Mouse (Mus musculus): Measurements from ENCODE around the gene Eva1b.

Gene Eva1b

GRCm38 (mm10) chr4:126120052-126120451, 27.5 kb upstream of the Eva1b start:
- no peak for DNase-seq (ENCODE audit: low read depth, low spot score)

GRCm38 (mm10) chr4:126120506-126120905, 27.0 kb upstream of the Eva1b start:
- no peak for DNase-seq (ENCODE audit: low read depth, low spot score)

GRCm38 (mm10) chr4:126123309-126124040, 24.1 kb upstream of the Eva1b start:
- DNase-seq (ENCODE audit: low read depth, low spot score) = no peak

DNA sequence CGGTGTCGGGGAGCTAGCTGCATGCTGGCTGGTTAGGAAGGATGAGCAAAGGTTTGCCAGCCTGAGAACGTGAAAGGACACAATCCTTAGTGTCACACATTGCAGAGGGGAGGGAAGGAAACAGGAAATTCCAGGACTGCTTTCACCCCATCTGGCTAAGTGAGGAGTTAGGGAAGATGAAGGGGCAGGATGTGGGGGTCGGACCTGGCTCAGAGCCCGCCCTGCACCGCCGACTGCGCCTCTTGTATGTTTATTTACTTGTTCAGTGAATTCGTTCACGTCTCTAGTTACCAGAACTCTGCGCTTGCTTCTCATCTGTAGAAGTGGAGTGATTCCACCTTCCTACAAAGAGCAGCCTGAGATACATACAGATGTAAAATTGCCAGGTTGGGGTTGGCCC, 17.0 kb upstream of the Eva1b start:
- DNase-seq (ENCODE audit: low read depth, low spot score) = no peak

GRCm38 (mm10) chr4:126131290-126132121, 16.0 kb upstream of the Eva1b start:
- peak; percentile 63 for DNase-seq (ENCODE audit: low read depth, low spot score)

- no peak for DNase-seq (ENCODE audit: low read depth, low spot score)
Observed at GRCm38 (mm10) chr4:126132636-126133264, 14.8 kb upstream of the Eva1b start.

GRCm38 (mm10) chr4:126134236-126134635, 13.3 kb upstream of the Eva1b start:
- no peak for DNase-seq (ENCODE audit: low read depth, low spot score)

DNA sequence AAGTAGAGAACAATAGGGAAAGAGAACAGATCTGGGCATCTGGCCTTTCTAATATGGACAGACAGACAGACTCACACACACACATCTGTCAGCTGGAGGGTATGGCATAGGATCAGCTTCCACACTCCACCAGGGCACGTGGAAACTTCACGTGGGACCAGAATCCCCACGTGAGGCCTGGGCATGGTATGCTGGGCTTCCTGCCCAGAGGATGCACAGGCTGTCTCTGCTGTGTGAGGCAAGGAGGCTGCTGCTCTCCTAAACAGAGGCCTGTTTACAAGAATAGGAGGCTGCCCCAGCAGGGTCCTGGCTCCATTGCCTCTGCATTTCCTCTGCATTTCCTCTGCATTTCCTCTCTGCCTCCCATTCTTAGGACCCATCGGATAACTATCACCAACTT, 12.9 kb upstream of the Eva1b start:
- DNase-seq (ENCODE audit: low read depth, low spot score) = no peak

DNA sequence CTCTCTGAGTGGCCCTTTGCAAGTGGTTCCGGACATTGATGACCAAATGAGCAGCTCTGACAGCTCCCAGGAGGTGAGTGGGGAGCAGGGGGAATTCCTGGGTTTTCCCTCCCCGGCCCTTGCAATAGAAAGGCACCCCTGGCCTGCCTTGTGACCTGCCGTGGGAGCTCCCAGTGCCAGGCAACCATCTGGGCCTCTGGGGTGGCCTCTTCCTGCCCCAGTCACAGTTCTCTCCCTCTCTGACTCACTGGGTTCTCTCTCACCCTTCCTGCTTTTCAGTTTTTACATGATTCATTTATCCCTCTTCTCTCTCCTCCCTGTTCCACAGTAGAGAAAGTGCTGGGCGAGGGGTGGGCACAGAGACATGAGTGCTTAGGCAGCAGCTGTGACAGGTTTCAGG, 9.8 kb upstream of the Eva1b start:
- DNase-seq (ENCODE audit: low read depth, low spot score) = no peak

DNA sequence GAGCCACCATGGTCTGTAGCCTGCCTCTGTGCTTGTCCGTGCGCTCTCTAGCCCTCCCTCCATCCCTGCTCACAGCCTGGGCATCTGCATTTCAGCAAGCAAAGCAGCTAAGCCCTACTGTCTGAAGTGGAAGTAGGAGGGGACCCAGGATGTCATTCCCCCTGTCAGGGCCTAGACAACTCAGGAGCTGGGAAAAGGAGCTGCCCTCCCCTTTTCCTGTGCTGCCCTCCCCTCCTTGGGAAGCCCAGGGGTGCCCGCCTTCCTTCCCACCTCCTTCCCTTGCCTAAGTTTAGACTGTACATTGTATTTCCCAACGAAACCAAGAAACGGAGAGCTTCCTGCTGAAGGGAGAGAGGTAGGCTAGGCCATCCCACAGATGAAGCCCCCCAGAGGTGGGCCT, 6.5 kb upstream of the Eva1b start:
- DNase-seq (ENCODE audit: low read depth, low spot score) = no peak

DNA sequence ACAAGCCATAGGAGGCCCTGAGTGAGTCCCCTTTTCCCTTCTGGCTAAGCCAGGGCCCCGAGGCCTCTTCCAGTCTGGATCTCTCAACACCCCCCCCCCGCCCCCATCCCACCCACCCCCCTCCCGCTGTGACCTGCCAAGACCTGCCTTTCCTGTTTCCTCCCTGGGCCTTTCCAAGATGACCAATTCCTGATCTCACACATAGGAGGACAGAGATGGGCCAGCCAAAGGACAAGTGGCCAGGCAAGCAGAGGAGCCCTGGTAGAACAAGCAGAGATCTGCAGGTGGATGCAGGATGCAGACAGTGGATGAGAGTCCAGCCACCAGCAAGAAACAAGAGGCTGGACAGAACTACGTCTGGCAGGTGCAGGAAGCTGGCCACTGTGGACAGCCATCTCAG, 2.1 kb upstream of the Eva1b start:
- no peak for DNase-seq (ENCODE audit: low read depth, low spot score)

DNA sequence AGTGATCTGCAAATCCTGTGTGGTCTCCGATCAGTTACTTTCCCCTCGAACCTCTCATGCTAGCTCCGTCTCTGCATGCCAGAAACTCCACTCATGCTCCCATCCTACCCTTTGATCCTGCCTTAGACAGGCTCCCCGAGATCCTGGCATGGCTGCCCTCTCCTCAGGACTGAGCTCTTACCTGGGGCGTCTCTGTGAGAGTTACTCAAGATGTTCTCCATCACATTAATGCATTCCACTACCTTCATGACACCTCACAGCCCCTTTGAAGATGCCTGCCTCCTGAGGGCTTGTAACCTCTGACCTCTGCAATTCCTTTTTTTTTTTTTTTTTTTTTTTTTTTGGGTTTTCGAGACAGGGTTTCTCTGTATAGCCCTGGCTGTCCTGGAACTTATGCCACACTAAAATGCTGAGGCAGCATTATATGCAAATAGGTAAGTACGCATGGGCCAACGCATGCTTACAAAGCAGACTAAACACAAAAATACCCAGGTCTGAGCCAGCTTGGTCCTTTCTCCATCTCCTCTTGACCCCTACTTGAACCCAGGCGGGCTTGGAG, 491 bp upstream of the Eva1b start:
- DNase-seq (ENCODE audit: low read depth, low spot score) = no peak

DNA sequence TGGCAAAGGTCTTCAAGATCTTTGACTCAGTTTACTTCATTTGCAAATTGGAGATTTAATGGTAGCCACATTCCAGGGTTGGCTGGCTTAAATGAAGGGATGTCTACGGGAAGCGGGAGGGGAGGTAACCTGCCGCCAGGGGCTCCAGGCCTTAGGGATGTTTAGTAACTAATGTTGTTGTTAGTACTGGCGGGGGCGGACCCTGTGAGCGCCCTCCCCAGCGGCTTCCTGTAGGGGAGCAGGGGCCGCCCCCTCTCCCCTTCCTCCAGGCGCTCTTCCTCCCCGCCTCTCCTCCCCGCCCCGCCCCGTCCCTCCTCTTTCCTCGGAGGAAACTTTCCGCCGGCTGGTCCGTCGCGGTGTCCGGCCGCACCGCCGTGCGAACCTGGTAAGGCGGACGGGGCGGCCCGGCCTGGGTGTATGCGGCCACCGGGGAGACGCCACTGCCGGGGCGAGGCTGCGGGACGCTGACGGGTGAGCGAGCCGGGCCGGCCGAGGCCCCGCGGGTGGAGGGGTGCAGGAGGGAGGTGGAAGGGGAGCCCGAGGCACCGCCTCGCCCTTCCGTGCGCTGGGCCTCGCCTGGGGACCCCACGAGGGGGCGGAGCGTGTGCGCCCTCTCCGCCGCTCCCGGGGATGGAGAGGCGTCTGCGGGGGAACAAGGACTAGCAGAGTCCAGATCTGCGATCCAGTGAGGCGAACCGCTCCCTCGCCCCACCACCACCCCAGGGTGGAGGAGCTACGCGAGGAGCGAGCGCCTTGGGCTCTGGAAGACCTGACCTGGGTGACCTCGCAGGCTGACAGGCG, 817 bp downstream of the Eva1b start:
- DNase-seq (ENCODE audit: low read depth, low spot score) = peak; percentile 73

GRCm38 (mm10) chr4:126149041-126149676, 1.6 kb downstream of the Eva1b start:
- no peak for DNase-seq (ENCODE audit: low read depth, low spot score)

- no peak for DNase-seq (ENCODE audit: low read depth, low spot score)
Observed at GRCm38 (mm10) chr4:126149798-126150197, 2.3 kb downstream of the Eva1b start.

- DNase-seq (ENCODE audit: low read depth, low spot score) = peak; percentile 94
Observed at GRCm38 (mm10) chr4:126150297-126150948, 2.9 kb downstream of the Eva1b start.

DNA sequence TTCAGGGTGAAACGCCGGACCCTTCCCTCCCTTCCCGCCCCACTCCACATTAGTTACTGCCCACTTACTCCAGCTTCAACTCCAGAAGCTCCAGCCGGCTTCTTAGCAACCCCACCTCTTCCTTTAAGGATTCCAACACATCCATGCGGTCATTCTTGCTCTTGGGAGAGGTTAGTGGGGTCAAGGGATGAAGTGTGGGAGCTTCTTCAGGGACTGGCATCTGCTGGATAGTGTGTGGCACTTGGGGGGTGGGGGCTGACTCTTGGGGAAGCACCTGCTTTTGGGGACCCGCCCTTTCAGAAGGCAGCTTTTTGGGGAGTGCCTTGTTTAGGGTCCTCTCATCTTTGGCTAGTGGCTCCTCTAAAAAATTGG, 3.4 kb downstream of the Eva1b start:
- DNase-seq (ENCODE audit: low read depth, low spot score) = no peak

- no peak for DNase-seq (ENCODE audit: low read depth, low spot score)
Observed at GRCm38 (mm10) chr4:126151701-126152440, 4.3 kb downstream of the Eva1b start.

GRCm38 (mm10) chr4:126152864-126153263, 5.3 kb downstream of the Eva1b start:
- no peak for DNase-seq (ENCODE audit: low read depth, low spot score)

- DNase-seq (ENCODE audit: low read depth, low spot score) = no peak
Observed at GRCm38 (mm10) chr4:126155183-126155582, 7.6 kb downstream of the Eva1b start.
